Mouse (Mus musculus): Measurements from ENCODE around the gene Map2k7. TPM values are rescaled to one million over a fixed set of nuclear protein-coding genes. Genes with fewer than 3 reads are reported as not detected.

The Map2k7 gene
- polyA plus RNA-seq, 1 experiment from 2014 or later: 22.7 TPM

- Histone ChIP-seq H3K9ac (ENCODE audit: low read length) (no peak overlapping the region), H3K36me3 (ENCODE audit: control insufficient read depth, insufficient read depth, low read length) (no peaks in the 10 kb centered on the region), H3K4me2 (no peak overlapping the region), H3K27ac (ENCODE audit: low read depth, low read length) (no peak overlapping the region), H3K4me1 (ENCODE audit: control insufficient read depth, insufficient read depth, low read length) (peaks cover 14% of the 10 kb centered on the region), H3K27me3 (ENCODE audit: control insufficient read depth, insufficient read depth, low read length) (no peaks in the 10 kb centered on the region; the same call in 1 of the 2 replicates), H3K9me3 (ENCODE audit: control insufficient read depth, low read length) (no peaks in the 10 kb centered on the region), H3K4me3 (ENCODE audit: low read depth, low read length) (no peak overlapping the region)
- 92% methylated on average over 3 of the region's 3 CpGs for WGBS
- DNase-seq (ENCODE audit: low spot score, missing footprints) (no peak), ATAC-seq (ENCODE audit: low FRiP score) (no peak)
Observed at GRCm38 (mm10) chr8:4219617-4220016, 18.9 kb upstream of the Map2k7 start.

- Histone ChIP-seq H3K4me1 (ENCODE audit: control insufficient read depth, insufficient read depth, low read length) (0 out of 2 replicates have a peak, but pooled peaks cover 5% of the 10 kb centered on the region), H3K27ac (ENCODE audit: low read depth, low read length) (no peak overlapping the region), H3K4me3 (ENCODE audit: low read depth, low read length) (no peak overlapping the region), H3K4me2 (no peak overlapping the region), H3K27me3 (ENCODE audit: control insufficient read depth, insufficient read depth, low read length) (peaks cover 6% of the 10 kb centered on the region; the same call in 1 of the 2 replicates), H3K9me3 (ENCODE audit: control insufficient read depth, low read length) (no peaks in the 10 kb centered on the region), H3K36me3 (ENCODE audit: control insufficient read depth, insufficient read depth, low read length) (no peaks in the 10 kb centered on the region), H3K9ac (ENCODE audit: low read length) (no peak overlapping the region)
- DNase-seq (ENCODE audit: low spot score, missing footprints): no peak
- ATAC-seq (ENCODE audit: low FRiP score): no peak
Observed at GRCm38 (mm10) chr8:4222059-4222458, 16.5 kb upstream of the Map2k7 start.

- Histone ChIP-seq H3K4me3 (ENCODE audit: low read depth, low read length) (0 out of 2 replicates have a peak overlapping the region, but pooled peaks have one; percentile 6), H3K27me3 (ENCODE audit: control insufficient read depth, insufficient read depth, low read length) (peaks cover 6% of the 10 kb centered on the region; the same call in 1 of the 2 replicates), H3K9me3 (ENCODE audit: control insufficient read depth, low read length) (no peaks in the 10 kb centered on the region), H3K27ac (ENCODE audit: low read depth, low read length) (no peak overlapping the region), H3K9ac (ENCODE audit: low read length) (peak overlapping the region; percentile 17; the same call in 1 of the 2 replicates), H3K36me3 (ENCODE audit: control insufficient read depth, insufficient read depth, low read length) (no peaks in the 10 kb centered on the region), H3K4me1 (ENCODE audit: control insufficient read depth, insufficient read depth, low read length) (0 out of 2 replicates have a peak, but pooled peaks cover 5% of the 10 kb centered on the region), H3K4me2 (peak overlapping the region; percentile 31)
- no peak for ATAC-seq (ENCODE audit: low FRiP score)
- 22% methylated on average over 4 of the region's 4 CpGs for WGBS
- DNase-seq (ENCODE audit: low spot score, missing footprints): peak; percentile 80
Observed at GRCm38 (mm10) chr8:4226323-4226722, 12.2 kb upstream of the Map2k7 start.

GRCm38 (mm10) chr8:4226739-4227347 lies 11.7 kb upstream of the Map2k7 start, which contains the start of gene Lrrc8e:
Gene Lrrc8e (plus strand): TSS chr8:4226827.
- DNase-seq (ENCODE audit: low spot score, missing footprints) (peak; percentile 83), ATAC-seq (ENCODE audit: low FRiP score) (peak; percentile 48; the same call in 1 of the 2 replicates)
- H3K4me3 ChIP-seq (ENCODE audit: low read depth, low read length): 0 out of 2 replicates have a peak within 1 kb of the TSS, but pooled peaks have one; percentile 6
- 0 out of 2 replicates have a peak, but pooled peaks cover 5% of the 10 kb centered on the region for H3K4me1 ChIP-seq (ENCODE audit: control insufficient read depth, insufficient read depth, low read length)
- H3K9ac ChIP-seq (ENCODE audit: low read length): peak within 1 kb of the TSS; percentile 17; the same call in 1 of the 2 replicates
- no peaks in the 10 kb centered on the region for H3K9me3 ChIP-seq (ENCODE audit: control insufficient read depth, low read length)
- peaks cover 6% of the 10 kb centered on the region; the same call in 1 of the 2 replicates for H3K27me3 ChIP-seq (ENCODE audit: control insufficient read depth, insufficient read depth, low read length)
- WGBS: 4% methylated on average over 33 of the region's 33 CpGs
- peak within 1 kb of the TSS; percentile 31 for H3K4me2 ChIP-seq
- no peaks in the 10 kb centered on the region for H3K36me3 ChIP-seq (ENCODE audit: control insufficient read depth, insufficient read depth, low read length)
- H3K27ac ChIP-seq (ENCODE audit: low read depth, low read length): no peak within 1 kb of the TSS

- DNase-seq (ENCODE audit: low spot score, missing footprints) (peak; percentile 51), ATAC-seq (ENCODE audit: low FRiP score) (no peak)
- 0 out of 2 replicates have a peak, but pooled peaks cover 5% of the 10 kb centered on the region for H3K4me1 ChIP-seq (ENCODE audit: control insufficient read depth, insufficient read depth, low read length)
- peaks cover 6% of the 10 kb centered on the region; the same call in 1 of the 2 replicates for H3K27me3 ChIP-seq (ENCODE audit: control insufficient read depth, insufficient read depth, low read length)
- no peak overlapping the region for H3K4me3 ChIP-seq (ENCODE audit: low read depth, low read length)
- no peak overlapping the region for H3K27ac ChIP-seq (ENCODE audit: low read depth, low read length)
- H3K9me3 ChIP-seq (ENCODE audit: control insufficient read depth, low read length): no peaks in the 10 kb centered on the region
- no peaks in the 10 kb centered on the region for H3K36me3 ChIP-seq (ENCODE audit: control insufficient read depth, insufficient read depth, low read length)
- no peak overlapping the region for H3K9ac ChIP-seq (ENCODE audit: low read length)
- H3K4me2 ChIP-seq: no peak overlapping the region
- 88% methylated on average over 4 of the region's 4 CpGs for WGBS
Observed at GRCm38 (mm10) chr8:4227919-4228318, 10.6 kb upstream of the Map2k7 start.

GRCm38 (mm10) chr8:4229784-4230183 lies 8.8 kb upstream of the Map2k7 start:
- no peak overlapping the region for H3K4me3 ChIP-seq (ENCODE audit: low read depth, low read length)
- H3K27me3 ChIP-seq (ENCODE audit: control insufficient read depth, insufficient read depth, low read length): peaks cover 6% of the 10 kb centered on the region; the same call in 1 of the 2 replicates
- H3K4me2 ChIP-seq: no peak overlapping the region
- ATAC-seq (ENCODE audit: low FRiP score) (no peak), DNase-seq (ENCODE audit: low spot score, missing footprints) (no peak)
- H3K4me1 ChIP-seq (ENCODE audit: control insufficient read depth, insufficient read depth, low read length): 0 out of 2 replicates have a peak, but pooled peaks cover 5% of the 10 kb centered on the region
- H3K9ac ChIP-seq (ENCODE audit: low read length): no peak overlapping the region
- H3K9me3 ChIP-seq (ENCODE audit: control insufficient read depth, low read length): no peaks in the 10 kb centered on the region
- 70% methylated on average over 5 of the region's 5 CpGs for WGBS
- H3K27ac ChIP-seq (ENCODE audit: low read depth, low read length): no peak overlapping the region
- no peaks in the 10 kb centered on the region for H3K36me3 ChIP-seq (ENCODE audit: control insufficient read depth, insufficient read depth, low read length)

- Histone ChIP-seq H3K27me3 (ENCODE audit: control insufficient read depth, insufficient read depth, low read length) (peaks cover 6% of the 10 kb centered on the region; the same call in 1 of the 2 replicates), H3K9ac (ENCODE audit: low read length) (no peak overlapping the region), H3K4me3 (ENCODE audit: low read depth, low read length) (no peak overlapping the region), H3K36me3 (ENCODE audit: control insufficient read depth, insufficient read depth, low read length) (no peaks in the 10 kb centered on the region), H3K27ac (ENCODE audit: low read depth, low read length) (no peak overlapping the region), H3K4me2 (no peak overlapping the region), H3K9me3 (ENCODE audit: control insufficient read depth, low read length) (no peaks in the 10 kb centered on the region), H3K4me1 (ENCODE audit: control insufficient read depth, insufficient read depth, low read length) (0 out of 2 replicates have a peak, but pooled peaks cover 5% of the 10 kb centered on the region)
- DNase-seq (ENCODE audit: low spot score, missing footprints) (peak; percentile 62), ATAC-seq (ENCODE audit: low FRiP score) (no peak)
- WGBS: 67% methylated on average over 10 of the region's 10 CpGs
Observed at GRCm38 (mm10) chr8:4230612-4231351, 7.8 kb upstream of the Map2k7 start.

- Histone ChIP-seq H3K9ac (ENCODE audit: low read length) (peak overlapping the region; percentile 86), H3K36me3 (ENCODE audit: control insufficient read depth, insufficient read depth, low read length) (0 out of 2 replicates have a peak, but pooled peaks cover 3% of the 10 kb centered on the region), H3K9me3 (ENCODE audit: control insufficient read depth, low read length) (no peaks in the 10 kb centered on the region), H3K4me2 (peak overlapping the region; percentile 74), H3K4me1 (ENCODE audit: control insufficient read depth, insufficient read depth, low read length) (peaks cover 16% of the 10 kb centered on the region), H3K27ac (ENCODE audit: low read depth, low read length) (peak overlapping the region; percentile 92), H3K4me3 (ENCODE audit: low read depth, low read length) (peak overlapping the region; percentile 80), H3K27me3 (ENCODE audit: control insufficient read depth, insufficient read depth, low read length) (no peaks in the 10 kb centered on the region)
- ATAC-seq (ENCODE audit: low FRiP score): no peak; the same call in 1 of the 2 replicates
- DNase-seq (ENCODE audit: low spot score, missing footprints): peak; percentile 96
- WGBS: 19% methylated on average over 15 of the region's 15 CpGs
Observed at GRCm38 (mm10) chr8:4237814-4238433, 616 bp upstream of the Map2k7 start.

Measured in midbrain, embryonic 11.5 days (tissue).